Mouse (Mus musculus) liver, adult 2 months (tissue): ENCODE data around the gene Fam155a. TPM values are rescaled to one million over a fixed set of nuclear protein-coding genes. Genes with fewer than 3 reads are reported as not detected.

Experiments used
- DNase-seq: peaks from one replicate; pipeline ENCODE4 v3.0.0-alpha.2; 2011; ENCODE audit warnings: low read depth, low spot score; ENCODE audit errors: extremely low read depth
- H3K27ac ChIP-seq: fragments of 200-500 bp; replicated peaks from 2 replicates; pipeline ENCODE4 v1.5.1; 2012; ENCODE audit warnings: low read depth, mild to moderate bottlenecking, control low read depth, inconsistent platforms, low read length; ENCODE audit not compliant: insufficient read depth
- H3K27me3 ChIP-seq: fragments of 200-500 bp; 2 replicates; pipeline ENCODE4 v1.6.1; 2012; ENCODE audit warnings: mild to moderate bottlenecking, moderate library complexity, low read length, inconsistent platforms; ENCODE audit not compliant: control insufficient read depth, insufficient read depth
- H3K36me3 ChIP-seq: fragments of 200-500 bp; 2 replicates; pipeline ENCODE4 v1.6.1; 2012; ENCODE audit warnings: low read length, inconsistent platforms; ENCODE audit not compliant: control insufficient read depth, insufficient read depth
- H3K4me1 ChIP-seq: fragments of 200-500 bp; 2 replicates; pipeline ENCODE4 v1.6.1; 2011; ENCODE audit warnings: low read length; ENCODE audit not compliant: control insufficient read depth, insufficient read depth
- H3K4me3 ChIP-seq: fragments of 200-500 bp; 2 replicates; pipeline ENCODE4 v1.5.1; 2011; ENCODE audit warnings: low read depth, mild to moderate bottlenecking, control low read depth, low read length, moderate library complexity; ENCODE audit not compliant: insufficient read depth
- H3K79me2 ChIP-seq: fragments of 200-500 bp; 2 replicates; pipeline ENCODE4 v1.6.1; 2012; ENCODE audit warnings: inconsistent platforms, mild to moderate bottlenecking, low read length, moderate library complexity; ENCODE audit not compliant: control insufficient read depth, insufficient read depth
- H3K9ac ChIP-seq: fragments of 200-500 bp; 2 replicates; pipeline ENCODE4 v1.6.1; 2012; ENCODE audit warnings: low read depth, mild to moderate bottlenecking, control low read depth, inconsistent platforms, low read length
- CTCF ChIP-seq: fragments of 200-500 bp; IDR thresholded peaks from 2 replicates; pipeline ENCODE4 v1.5.1; 2011; ENCODE audit warnings: low read depth, low read length, control low read depth
- POLR2A ChIP-seq: fragments of 200-500 bp; IDR thresholded peaks from 2 replicates; pipeline ENCODE4 v1.6.1; 2011; ENCODE audit warnings: low read length, control low read depth; ENCODE audit not compliant: insufficient read depth; ENCODE audit errors: extremely low read depth
- WGBS: fragments of 180-500 bp; shearing (Covaris S2); methylation state at CpG from one replicate; pipeline ENCODE4 v1.1.7; 2018; 5-methylcytosine and 5-hydroxymethylcytosine counted together
- polyA plus RNA-seq: library from polyadenylated mRNA; depleted of rRNA; stranded (reverse); fragments of >200 nt; gene quantifications from 2 replicates; pipeline ENCODE4 v1.2.3, GENCODE M21; 2012
- total RNA-seq: library from RNA; depleted of rRNA; stranded (reverse); fragments of >200 nt; gene quantifications from 2 replicates; pipeline ENCODE4 v1.2.3, GENCODE M21; 2014

The Fam155a gene
- total and polyA plus RNA-seq, 2 experiments, result 0.09 TPM; not detected in 1

DNA sequence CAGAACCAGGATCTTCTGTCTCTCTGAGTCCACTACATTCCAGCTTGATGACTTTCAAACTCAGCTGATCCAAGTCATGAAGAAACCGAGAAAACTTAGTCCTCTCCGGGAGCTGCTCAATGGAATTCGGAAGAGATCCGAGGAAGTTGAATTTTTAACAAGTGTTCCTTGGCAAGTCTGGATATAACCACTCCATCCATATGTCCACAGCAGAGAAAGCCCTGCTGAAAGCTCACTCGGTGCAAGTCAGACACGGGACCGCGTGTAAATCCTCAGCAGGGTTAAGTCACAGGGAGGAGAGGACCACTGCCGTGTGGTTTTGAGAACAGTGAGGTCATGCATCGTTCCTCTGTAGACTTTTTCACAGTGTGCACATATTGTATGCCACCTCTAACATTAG, 5.9 kb upstream of the Fam155a start:
- Histone ChIP-seq H3K79me2 (no peaks in the 10 kb centered on the region), H3K4me1 (no peaks in the 10 kb centered on the region), H3K4me3 (no peak overlapping the region), H3K27ac (no peak overlapping the region), H3K27me3 (peaks cover 9% of the 10 kb centered on the region), H3K9ac (no peak overlapping the region), H3K36me3 (no peaks in the 10 kb centered on the region)
- no peak for TF ChIP-seq CTCF
- no peak for TF ChIP-seq POLR2A
- WGBS, result 83% methylated on average over 10 of the region's 10 CpGs
- no peak for DNase-seq

DNA sequence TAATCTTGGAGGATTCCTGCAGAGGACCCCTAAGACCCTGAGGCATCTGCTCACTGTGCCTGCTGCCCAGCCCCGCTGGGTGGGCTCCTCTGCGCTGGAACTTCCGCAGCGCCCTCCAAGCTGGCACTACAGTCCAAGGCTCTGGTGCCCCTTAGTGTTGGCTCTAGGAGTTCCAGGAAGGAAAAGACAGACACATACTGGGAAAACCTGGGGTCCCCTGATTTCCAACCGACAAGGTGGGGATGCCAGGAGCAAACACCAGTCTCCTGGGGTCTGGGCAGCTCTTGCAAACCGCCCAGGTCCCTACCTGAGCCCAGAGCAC, 1.5 kb upstream of the Fam155a start:
- H3K27ac ChIP-seq, result no peak overlapping the region
- H3K79me2 ChIP-seq, result no peaks in the 10 kb centered on the region
- H3K27me3 ChIP-seq, result peaks cover 21% of the 10 kb centered on the region
- WGBS, result 9% methylated on average over 6 of the region's 6 CpGs
- TF ChIP-seq CTCF (no peak), POLR2A (no peak)
- no peaks in the 10 kb centered on the region for H3K36me3 ChIP-seq
- DNase-seq, result no peak
- H3K9ac ChIP-seq, result no peak overlapping the region
- no peak overlapping the region for H3K4me3 ChIP-seq
- no peaks in the 10 kb centered on the region for H3K4me1 ChIP-seq

GRCm38 (mm10) chr8:9771606-9772518, 901 bp upstream of the Fam155a start:
- Histone ChIP-seq H3K9ac (no peak overlapping the region), H3K79me2 (no peaks in the 10 kb centered on the region), H3K4me1 (no peaks in the 10 kb centered on the region), H3K27ac (no peak overlapping the region), H3K4me3 (no peak overlapping the region), H3K27me3 (peaks cover 21% of the 10 kb centered on the region), H3K36me3 (no peaks in the 10 kb centered on the region)
- WGBS, result 3% methylated on average over 55 of the region's 55 CpGs
- no peak for DNase-seq
- TF ChIP-seq POLR2A (no peak), CTCF (no peak)

- no peak for TF ChIP-seq CTCF
- TF ChIP-seq POLR2A, result no peak
- H3K4me3 ChIP-seq, result no peak overlapping the region
- no peak for DNase-seq
- 3% methylated on average over 48 of the region's 48 CpGs for WGBS
- no peak overlapping the region for H3K27ac ChIP-seq
- H3K9ac ChIP-seq, result no peak overlapping the region
- H3K4me1 ChIP-seq, result no peaks in the 10 kb centered on the region
- no peaks in the 10 kb centered on the region for H3K79me2 ChIP-seq
- H3K27me3 ChIP-seq, result peaks cover 18% of the 10 kb centered on the region
- no peaks in the 10 kb centered on the region for H3K36me3 ChIP-seq
Observed at GRCm38 (mm10) chr8:9770261-9770998, 531 bp downstream of the Fam155a start.

- H3K36me3 ChIP-seq, result no peaks in the 10 kb centered on the region
- no peaks in the 10 kb centered on the region for H3K4me1 ChIP-seq
- no peak overlapping the region for H3K27ac ChIP-seq
- peak; percentile 1 for DNase-seq
- H3K9ac ChIP-seq, result no peak overlapping the region
- TF ChIP-seq POLR2A (no peak), CTCF (no peak)
- H3K79me2 ChIP-seq, result no peaks in the 10 kb centered on the region
- WGBS, result 33% methylated on average over 6 of the region's 6 CpGs
- H3K4me3 ChIP-seq, result no peak overlapping the region
- peaks cover 18% of the 10 kb centered on the region for H3K27me3 ChIP-seq
Observed at GRCm38 (mm10) chr8:9769061-9769460, 1.9 kb downstream of the Fam155a start.
